Mouse (Mus musculus) v-Abl transformed pro-B cells (cell line): Measurements from ENCODE around the gene Slc11a2.
"Not testable (repeated sequence)": the region's sequence is repeated elsewhere in the genome, so short reads cannot be mapped to it uniquely, and the experiment has no call there.

ENCODE experiments used
- in situ Hi-C, 2 experiments: fragments of 400-800 bp; cut with MboI; formaldehyde crosslinking; loops; one replicate each; pipeline ENCODE4 v1.15.1; 2025; ENCODE audit not compliant: unreplicated experiment in 2 of 2

Slc11a2 gene

GRCm38 (mm10) chr15:100375066-100375465, 49.8 kb downstream of the Slc11a2 start:
- in situ Hi-C loops: no loop called here

GRCm38 (mm10) chr15:100367119-100367518, 57.8 kb downstream of the Slc11a2 start:
- in situ Hi-C loops: no loop called here

- in situ Hi-C loops: not testable (repeated sequence)
Measured at GRCm38 (mm10) chr15:100365967-100366366, 58.9 kb downstream of the Slc11a2 start.

GRCm38 (mm10) chr15:100364242-100364641, 60.6 kb downstream of the Slc11a2 start, which contains the start of gene Higd1c:
Gene Higd1c, plus strand, starts transcription at chr15:100364542.
- in situ Hi-C loops: no loop called here

GRCm38 (mm10) chr15:100355876-100356275, 69.0 kb downstream of the Slc11a2 start:
- in situ Hi-C loops: no loop called here

DNA sequence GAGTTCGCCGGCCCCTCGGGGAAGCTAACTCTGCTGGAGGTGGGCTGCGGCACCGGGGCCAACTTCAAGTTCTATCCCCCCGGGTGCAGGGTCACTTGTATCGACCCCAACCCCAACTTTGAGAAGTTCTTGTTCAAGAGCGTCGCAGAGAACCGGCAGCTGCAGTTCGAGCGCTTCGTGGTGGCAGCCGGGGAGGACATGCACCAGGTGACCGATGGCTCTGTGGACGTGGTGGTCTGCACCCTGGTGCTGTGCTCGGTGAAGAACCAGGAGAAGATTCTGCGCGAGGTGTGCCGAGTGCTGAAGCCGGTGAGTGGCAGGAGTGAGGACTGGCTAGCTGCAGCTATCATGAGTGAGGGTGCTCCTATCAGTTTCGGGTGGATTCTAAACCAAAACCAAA, 71.5 kb downstream of the Slc11a2 start:
- in situ Hi-C loops: not testable (repeated sequence)

- in situ Hi-C loops: no loop called here
Measured at GRCm38 (mm10) chr15:100352711-100353250, 72.1 kb downstream of the Slc11a2 start, which contains the start of the genes Methig1 and Mettl7a2. Gene Methig1, plus strand, starts transcription at chr15:100353149. Gene Mettl7a2, plus strand, starts transcription at chr15:100353200.

- in situ Hi-C loops: no loop called here
Measured at GRCm38 (mm10) chr15:100351501-100352060, 73.3 kb downstream of the Slc11a2 start.

DNA sequence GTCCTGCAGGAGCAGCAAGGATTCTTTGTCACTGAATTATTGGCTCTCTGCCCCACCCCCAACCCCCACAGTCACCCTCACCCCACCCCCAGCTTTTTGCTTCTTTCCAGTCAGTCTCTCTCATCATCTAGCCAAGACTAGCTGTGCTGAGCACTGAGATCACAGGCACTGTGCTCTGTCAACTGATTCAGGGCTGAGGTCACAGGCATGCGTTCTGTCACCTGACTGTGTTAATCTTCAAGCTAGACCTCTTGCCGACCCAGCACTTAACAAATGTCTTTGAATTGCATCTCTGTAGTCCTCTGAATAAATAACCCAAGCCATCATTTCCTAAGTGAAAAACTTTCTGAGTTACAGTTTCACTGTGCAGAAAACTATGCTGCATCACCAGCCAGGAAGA, 75.4 kb downstream of the Slc11a2 start:
- in situ Hi-C loops: loop anchor here in 1 of 2 experiments (10.0 kb wide), 1 partner anchor 335 kb away; the partner anchor contains the start of gene Cela1

- in situ Hi-C loops: loop anchor here in 1 of 2 experiments (10.0 kb wide), 1 partner anchor 338 kb away; the partner anchor contains the start of gene Cela1
Measured at GRCm38 (mm10) chr15:100346761-100347160, 78.1 kb downstream of the Slc11a2 start.

DNA sequence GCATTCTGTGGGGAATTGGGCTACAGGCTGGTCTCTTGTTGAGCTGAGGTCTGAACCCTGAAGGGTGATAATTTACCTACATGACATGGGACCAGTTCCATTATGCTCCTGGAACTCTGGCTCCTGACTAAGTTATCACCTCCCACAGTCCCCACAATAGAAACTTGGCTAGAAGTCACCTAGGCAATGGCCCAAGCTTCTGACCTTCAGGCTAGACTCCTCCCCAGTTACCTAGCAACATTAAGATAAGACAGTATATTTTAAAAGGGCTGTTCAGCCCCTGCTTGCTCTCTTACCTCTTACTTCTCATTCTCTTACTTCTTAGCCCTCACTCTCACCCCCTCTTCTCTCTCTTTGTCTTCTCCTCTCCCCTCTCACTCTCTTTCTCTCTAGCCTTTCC, 79.4 kb downstream of the Slc11a2 start:
- in situ Hi-C loops: loop anchor here in 1 of 2 experiments (10.0 kb wide), 1 partner anchor 339 kb away; the partner anchor contains the start of gene Cela1

DNA sequence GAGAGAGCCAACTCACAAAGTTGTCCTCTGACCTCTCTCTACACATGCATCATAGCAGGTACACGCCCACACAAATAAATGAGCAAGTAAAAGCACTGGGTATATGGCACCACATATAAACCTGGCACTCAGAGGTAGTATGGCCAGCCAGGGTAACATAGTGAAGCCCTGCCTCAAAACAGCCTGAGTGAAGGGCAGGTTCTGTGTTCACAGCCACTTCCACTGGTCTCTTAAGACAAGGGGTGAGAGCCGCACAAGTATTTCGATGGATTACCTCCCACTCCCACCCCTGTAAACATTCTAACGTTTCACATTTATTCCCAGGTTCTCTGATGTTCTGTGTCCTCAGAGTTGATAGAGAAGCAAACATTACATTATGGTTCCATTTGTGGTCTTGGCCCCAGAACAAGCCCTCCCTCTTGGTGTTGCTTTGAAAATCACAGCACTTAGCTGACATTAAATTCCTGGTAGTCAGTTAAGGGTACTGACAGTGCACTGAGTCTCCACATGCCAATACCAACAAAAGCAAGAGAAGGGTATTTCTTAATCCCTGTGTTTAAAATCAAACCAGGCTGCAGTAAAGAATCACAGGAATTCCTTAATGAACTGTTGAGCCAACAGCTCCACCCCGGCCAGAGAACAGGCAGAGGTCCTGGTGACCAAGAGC, 83.4 kb downstream of the Slc11a2 start:
- in situ Hi-C loops: loop anchor here in 1 of 2 experiments (5.0 to 10.0 kb wide), 2 partner anchors 111 to 343 kb away; partner anchors contain the start of gene Cela1
